Comparison of ENCODE assay signal across 8 mouse cellular contexts in genomic region chr16:89943267-89943971, GRCm38 (mm10).
DNase-seq lines count a peak whose midpoint lies in the region; ATAC-seq lines count a peak whose summit lies in the region.

No protein-coding gene starts in this region.

- no peaks in the 10 kb centered on the region for H3K27me3 ChIP-seq in heart, embryonic 13.5 days (replicated peaks)
- no peaks in the 10 kb centered on the region for H3K27me3 ChIP-seq in limb, embryonic 13.5 days
- H3K27me3 ChIP-seq in stomach, embryonic 15.5 days (replicated peaks): no peaks in the 10 kb centered on the region

- H3K9ac ChIP-seq in heart, embryonic 13.5 days: peak overlapping the region; percentile 41
- no peak overlapping the region for H3K9ac ChIP-seq in limb, embryonic 13.5 days
- no peak overlapping the region for H3K9ac ChIP-seq in stomach, embryonic 15.5 days

- peaks cover 12% of the 10 kb centered on the region for H3K9me3 ChIP-seq in heart, embryonic 13.5 days
- H3K9me3 ChIP-seq in limb, embryonic 13.5 days: no peaks in the 10 kb centered on the region
- no peaks in the 10 kb centered on the region for H3K9me3 ChIP-seq in stomach, embryonic 15.5 days

- H3K27ac ChIP-seq in heart, embryonic 13.5 days (replicated peaks): no peak overlapping the region
- H3K27ac ChIP-seq in limb, embryonic 13.5 days: no peak overlapping the region
- no peak overlapping the region for H3K27ac ChIP-seq in stomach, embryonic 15.5 days

- no peak for ATAC-seq in heart, embryonic 13.5 days (ENCODE audit: extremely low read depth, insufficient number of reproducible peaks, low FRiP score, low TSS enrichment)
- ATAC-seq in limb, embryonic 13.5 days (ENCODE audit: low FRiP score, low read depth): no peak
- ATAC-seq in stomach, embryonic 15.5 days (ENCODE audit: insufficient read depth, low FRiP score, low read depth): no peak

- 32% methylated on average over 19 of the region's 19 CpGs for whole genome bisulfite sequencing in heart, embryonic 13.5 days
- 41% methylated on average over 19 of the region's 19 CpGs for WGBS in limb, embryonic 13.5 days
- 41% methylated on average over 19 of the region's 19 CpGs for WGBS in stomach, embryonic 15.5 days

- peaks cover 27% of the 10 kb centered on the region for H3K4me1 ChIP-seq in heart, embryonic 13.5 days
- H3K4me1 ChIP-seq in limb, embryonic 13.5 days: peaks cover 65% of the 10 kb centered on the region
- peaks cover 15% of the 10 kb centered on the region; the same call in 1 of the 2 replicates for H3K4me1 ChIP-seq in stomach, embryonic 15.5 days

- H3K4me3 ChIP-seq in heart, embryonic 13.5 days: no peak overlapping the region
- no peak overlapping the region for H3K4me3 ChIP-seq in limb, embryonic 13.5 days
- no peak overlapping the region for H3K4me3 ChIP-seq in stomach, embryonic 15.5 days (replicated peaks)

- H3K4me2 ChIP-seq in heart, embryonic 13.5 days: peak overlapping the region; percentile 10
- H3K4me2 ChIP-seq in limb, embryonic 13.5 days (replicated peaks): peak overlapping the region; percentile 47; the same call in 1 of the 2 replicates
- H3K4me2 ChIP-seq in stomach, embryonic 15.5 days: 0 out of 2 replicates have a peak overlapping the region, but pooled peaks have one; percentile 8

- peak; percentile 18 for DNase-seq in kidney, adult 9 months
- no peak for DNase-seq in kidney, adult 11 months
- DNase-seq in adrenal gland, postnatal 25 days: peak; percentile 21
- no peak for DNase-seq in spleen, postnatal 36 days (ENCODE audit: low spot score in 2 of 2)
- no peak for DNase-seq in urinary bladder, postnatal 10 days (ENCODE audit: low spot score)

- no peaks in the 10 kb centered on the region for H3K36me3 ChIP-seq in heart, embryonic 13.5 days
- no peaks in the 10 kb centered on the region for H3K36me3 ChIP-seq in limb, embryonic 13.5 days
- no peaks in the 10 kb centered on the region for H3K36me3 ChIP-seq in stomach, embryonic 15.5 days

Comparison
In these comparisons a context has a peak if more than half of its experiments do, and no peak if none do; other contexts are left out.
1. DNase-seq: peak in kidney, adult 9 months (single experiment) and adrenal gland, postnatal 25 days (single experiment); none in kidney, adult 11 months (single experiment), spleen, postnatal 36 days (0 of 2) and urinary bladder, postnatal 10 days (single experiment).
2. Peak in every context shown above with its lines, with median percentiles within 50 percentile points of each other: H3K4me2 ChIP-seq.